Mouse (Mus musculus) effector memory CD4-positive, alpha-beta T cell, adult 5 months (primary cell): Measurements from ENCODE around the gene Gpr12. TPM values are rescaled to one million over a fixed set of nuclear protein-coding genes. Genes with fewer than 3 reads are reported as not detected.

Experiments used
- polyA plus RNA-seq: library from polyadenylated mRNA; unstranded; fragments of 100-300 nt; shearing (Covaris generic); gene quantifications from one replicate; pipeline ENCODE4 v1.2.1, GENCODE M21; 2017

Gpr12 gene
- polyA plus RNA-seq, result not detected

GRCm38 (mm10) chr5:146584478-146585306 is at the start of gene Gpr12:
Gene Gpr12 (minus strand): TSS chr5:146585239.

GRCm38 (mm10) chr5:146555836-146556235 is 29.2 kb downstream of the Gpr12 start, which contains the start of gene Gm3415:
Gene Gm3415 (plus strand): TSS chr5:146556136.

GRCm38 (mm10) chr5:146537347-146537746 is 47.7 kb downstream of the Gpr12 start, which contains the start of gene Gm3409:
Gene Gm3409 (plus strand): TSS chr5:146537647.

Other genes with a start within 250 kb of the Gpr12 start
- gene Wasf3, start 200.3 kb downstream of the Gpr12 start, polyA plus RNA-seq, result not detected
- not detected for gene Gm6408, start 103.3 kb downstream of the Gpr12 start, polyA plus RNA-seq
- not detected for gene Gm6370, start 93.9 kb downstream of the Gpr12 start, polyA plus RNA-seq
- gene 4930449I24Rik, start 82.8 kb downstream of the Gpr12 start, polyA plus RNA-seq, result not detected
- not detected for gene Gm3402, start 71.1 kb downstream of the Gpr12 start, polyA plus RNA-seq
- not detected for gene Gm3404, start 59.4 kb downstream of the Gpr12 start, polyA plus RNA-seq
- gene Gm3409, start 47.6 kb downstream of the Gpr12 start, polyA plus RNA-seq, result not detected
- gene Gm3415, start 29.1 kb downstream of the Gpr12 start, polyA plus RNA-seq, result not detected
- 39.4 TPM for gene Usp12, start 209.8 kb upstream of the Gpr12 start, polyA plus RNA-seq
- 439 TPM for gene Rpl21, start 247.7 kb upstream of the Gpr12 start, polyA plus RNA-seq